Comparison of ENCODE assay signal across 13 mouse cellular contexts in the genomic region with DNA sequence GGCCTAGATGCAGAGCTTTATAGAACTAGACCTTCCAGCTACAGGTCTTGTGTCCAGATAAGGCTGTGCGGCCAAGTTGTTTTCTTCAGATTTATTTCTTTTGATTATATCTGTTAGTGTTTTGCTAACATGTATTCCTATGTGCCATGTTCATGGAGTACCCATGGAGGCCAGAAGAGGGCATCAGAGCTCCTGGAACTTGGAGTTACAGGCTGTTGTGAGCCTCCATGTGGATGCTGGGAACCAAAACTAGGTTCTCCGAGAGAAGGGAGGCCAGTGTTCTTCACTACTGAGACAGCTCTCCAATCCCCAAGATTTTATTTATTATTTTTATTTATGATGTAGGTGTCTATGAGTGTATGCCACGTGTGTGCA. TPM values are rescaled to one million over a fixed set of nuclear protein-coding genes. Genes with fewer than 3 reads are reported as not detected.
DNase-seq lines count a peak whose midpoint lies in the region; ATAC-seq and TF ChIP-seq lines count a peak whose summit lies in the region.
"Had no signal": no experiment of that assay in that cellular context is flagged by ENCODE, and none has a peak within 500 bp of the region (broad histone marks: within the 10 kb centered on the region; RNA-seq: fewer than 3 reads in every experiment).

No protein-coding gene starts in this region.

- DNase-seq in heart, postnatal 25 days (ENCODE audit: low spot score) = no peak
- peak; percentile 58 for DNase-seq in testis, postnatal 10 days (ENCODE audit: low spot score)
- no peak for DNase-seq in testis, postnatal 14 days (ENCODE audit: low spot score)
- no peak for DNase-seq in cerebellum, postnatal 4 days (ENCODE audit: low spot score in 2 of 2)
- no peak for DNase-seq in cerebellum, adult 11-12 months
- DNase-seq: adrenal gland, postnatal 14 days; gastrocnemius, postnatal 36 days; kidney, adult 11 months had no signal

- ATAC-seq in heart, embryonic 12.5 days (ENCODE audit: insufficient number of reproducible peaks, low FRiP score) = no peak
- no peak for ATAC-seq in forebrain, embryonic 13.5 days

- 0 out of 2 replicates have a peak overlapping the region, but pooled peaks have one; percentile 55 for H3K27ac ChIP-seq in heart, embryonic 12.5 days (ENCODE audit: poor library complexity, severe bottlenecking)
- H3K27ac ChIP-seq in forebrain, embryonic 13.5 days = peak overlapping the region; percentile 68
- H3K27ac ChIP-seq in small intestine, adult 2 months (ENCODE audit: insufficient read depth, low read depth, low read length) = no peak overlapping the region
- H3K27ac ChIP-seq: limb, embryonic 12.5 days had no signal

- peaks cover 69% of the 10 kb centered on the region for H3K36me3 ChIP-seq in heart, embryonic 12.5 days
- peaks cover 42% of the 10 kb centered on the region for H3K36me3 ChIP-seq in forebrain, embryonic 13.5 days (ENCODE audit: poor library complexity, severe bottlenecking)
- H3K36me3 ChIP-seq in small intestine, adult 2 months (ENCODE audit: control insufficient read depth, insufficient read depth, low read length) = peaks cover 56% of the 10 kb centered on the region

- no peak overlapping the region for H3K4me2 ChIP-seq in heart, embryonic 12.5 days
- peak overlapping the region; percentile 10; the same call in 1 of the 2 replicates for H3K4me2 ChIP-seq in forebrain, embryonic 13.5 days
- H3K4me2 ChIP-seq: limb, embryonic 12.5 days had no signal

- no peaks in the 10 kb centered on the region for H3K9me3 ChIP-seq in heart, embryonic 12.5 days (replicated peaks)
- no peaks in the 10 kb centered on the region for H3K9me3 ChIP-seq in forebrain, embryonic 13.5 days (replicated peaks)
- H3K9me3 ChIP-seq: limb, embryonic 12.5 days had no signal

- no peak overlapping the region for H3K4me3 ChIP-seq in heart, embryonic 12.5 days
- H3K4me3 ChIP-seq in forebrain, embryonic 13.5 days = no peak overlapping the region
- H3K4me3 ChIP-seq in small intestine, adult 2 months (ENCODE audit: low read depth, low read length) = no peak overlapping the region
- H3K4me3 ChIP-seq: limb, embryonic 12.5 days had no signal

- peaks cover 15% of the 10 kb centered on the region for H3K4me1 ChIP-seq in heart, embryonic 12.5 days (replicated peaks)
- peaks cover 12% of the 10 kb centered on the region for H3K4me1 ChIP-seq in forebrain, embryonic 13.5 days
- peaks cover 13% of the 10 kb centered on the region for H3K4me1 ChIP-seq in small intestine, adult 2 months (ENCODE audit: control insufficient read depth, insufficient read depth, insufficient read length, low read length)
- H3K4me1 ChIP-seq: limb, embryonic 12.5 days had no signal

- intact Hi-C loops in heart, postnatal 25 days (cut with DNase I) = no loop called here

- TF ChIP-seq POLR2A in small intestine, adult 2 months (IDR thresholded peaks at IDR 0.05; ENCODE audit: low read depth, low read length) = no peak

- 81% methylated on average over 3 of the region's 3 CpGs for WGBS in heart, embryonic 12.5 days
- 85% methylated on average over 3 of the region's 3 CpGs for WGBS in forebrain, embryonic 13.5 days
- WGBS in small intestine, adult 2 months = 59% methylated on average over 3 of the region's 3 CpGs

- TF ChIP-seq CTCF in small intestine, adult 2 months (IDR thresholded peaks at IDR 0.05; ENCODE audit: extremely low read depth, insufficient read length, insufficient replicate concordance, low read depth, low read length) = peak; percentile 19; the same call in 1 of the 2 replicates

- H3K9ac ChIP-seq in heart, embryonic 12.5 days = no peak overlapping the region
- no peak overlapping the region for H3K9ac ChIP-seq in forebrain, embryonic 13.5 days
- H3K9ac ChIP-seq: limb, embryonic 12.5 days had no signal

- no peaks in the 10 kb centered on the region for H3K27me3 ChIP-seq in heart, embryonic 12.5 days (replicated peaks)
- no peaks in the 10 kb centered on the region for H3K27me3 ChIP-seq in forebrain, embryonic 13.5 days
- no peaks in the 10 kb centered on the region for H3K27me3 ChIP-seq in small intestine, adult 2 months (ENCODE audit: control insufficient read depth, insufficient read depth, low read length)
- H3K27me3 ChIP-seq: limb, embryonic 12.5 days had no signal

RNA-seq across cellular contexts. Expression of a gene that starts 13.5 kb away (rescaled TPM):
- 4.8 and 5.5 TPM in 2 replicates for polyA plus RNA-seq in heart, embryonic 12.5 days (2016; fragmentation: Nextera tagmentation; extraction: Ambion mirVana)
- 1 to 10 TPM; 5.1 to 5.5 TPM for total RNA-seq in heart, postnatal 25 days (2021)
- 7.8 and 8.7 TPM in 2 replicates for polyA plus RNA-seq in forebrain, embryonic 13.5 days (2015; fragmentation: Nextera tagmentation; extraction: Ambion mirVana)
- polyA plus RNA-seq in small intestine, adult 2 months (2012; rRNA removed) = 12.1 and 21.3 TPM in 2 replicates

RNA-seq across cellular contexts. Expression of a gene that starts 22.5 kb away (rescaled TPM):
- polyA plus RNA-seq in heart, embryonic 12.5 days (2016; fragmentation: Nextera tagmentation; extraction: Ambion mirVana) = 71.3 and 74.7 TPM in 2 replicates
- 10 to 100 TPM; 81.0 to 85.2 TPM for total RNA-seq in heart, postnatal 25 days (2021)
- 59.3 and 60.7 TPM in 2 replicates for polyA plus RNA-seq in forebrain, embryonic 13.5 days (2015; fragmentation: Nextera tagmentation; extraction: Ambion mirVana)
- polyA plus RNA-seq in small intestine, adult 2 months (2012; rRNA removed) = 32.2 and 59.3 TPM in 2 replicates

RNA-seq across cellular contexts. Expression of a gene that starts 22.7 kb away (rescaled TPM):
- 0.28 and 0.66 TPM in 2 replicates for polyA plus RNA-seq in heart, embryonic 12.5 days (2016; fragmentation: Nextera tagmentation; extraction: Ambion mirVana)
- total RNA-seq in heart, postnatal 25 days (2021) = under 1 TPM in 1 of 2 experiments, not detected in 1; 0.50 TPM
- polyA plus RNA-seq in forebrain, embryonic 13.5 days (2015; fragmentation: Nextera tagmentation; extraction: Ambion mirVana) = 3.0 and 3.6 TPM in 2 replicates
- polyA plus RNA-seq in small intestine, adult 2 months (2012; rRNA removed) = 0.09 TPM in 2 replicates

RNA-seq across cellular contexts. Expression of a gene that starts 34.2 kb away (rescaled TPM):
- 17.0 and 18.3 TPM in 2 replicates for polyA plus RNA-seq in heart, embryonic 12.5 days (2016; fragmentation: Nextera tagmentation; extraction: Ambion mirVana)
- 10 to 100 TPM; 11.9 to 13.2 TPM for total RNA-seq in heart, postnatal 25 days (2021)
- 22.8 and 23.0 TPM in 2 replicates for polyA plus RNA-seq in forebrain, embryonic 13.5 days (2015; fragmentation: Nextera tagmentation; extraction: Ambion mirVana)
- 23.7 and 50.0 TPM in 2 replicates for polyA plus RNA-seq in small intestine, adult 2 months (2012; rRNA removed)

RNA-seq across cellular contexts. Expression of a gene that starts 50.7 kb away (rescaled TPM):
- polyA plus RNA-seq in heart, embryonic 12.5 days (2016; fragmentation: Nextera tagmentation; extraction: Ambion mirVana) = 0.22 and 0.45 TPM in 2 replicates
- under 1 TPM; 0.11 to 0.29 TPM for total RNA-seq in heart, postnatal 25 days (2021)
- polyA plus RNA-seq in forebrain, embryonic 13.5 days (2015; fragmentation: Nextera tagmentation; extraction: Ambion mirVana) = 0.15 and 0.21 TPM in 2 replicates
- polyA plus RNA-seq in small intestine, adult 2 months (2012; rRNA removed) = 0.13 and 0.22 TPM in 2 replicates
- total RNA-seq: gastrocnemius, postnatal 36 days; megakaryocyte progenitor cell, adult 5-6 weeks had no signal
